Mouse (Mus musculus) erythroblast, embryonic 14.5 days (primary cell): ENCODE results near the gene Myog.

Source experiments
- GATA1 ChIP-seq: IDR thresholded peaks from 2 replicates; pipeline ENCODE4 v1.6.1; 2012; ENCODE audit warnings: low read length, inconsistent platforms, mixed read lengths
- TAL1 ChIP-seq: IDR thresholded peaks from 3 replicates; pipeline ENCODE4 v1.6.1; 2012; ENCODE audit warnings: low read length, inconsistent platforms, mixed read lengths

DNA sequence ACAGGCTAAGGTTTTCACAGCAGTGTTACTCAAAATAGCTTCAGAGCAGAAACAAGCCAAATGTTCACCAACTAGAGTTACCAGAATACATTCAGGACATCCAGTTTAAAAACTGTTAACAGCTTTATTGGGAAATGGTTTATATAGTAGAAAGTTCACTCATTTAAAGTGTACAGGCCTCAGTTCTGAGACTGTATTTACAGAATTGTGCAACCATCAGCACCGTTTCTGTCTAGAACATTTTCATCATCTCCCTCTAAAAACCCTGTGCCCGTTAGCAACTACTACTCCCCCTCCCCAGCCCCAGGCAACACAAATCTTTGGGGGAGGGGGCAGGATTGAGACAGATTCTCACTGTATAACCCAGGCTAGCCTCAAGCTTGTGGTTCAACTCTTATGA lies 47.5 kb upstream of the Myog start:
- TF ChIP-seq TAL1 (no peak), GATA1 (no peak)
